Mouse (Mus musculus): ENCODE measurements around the gene Olfr1295. TPM values are rescaled to one million over a fixed set of nuclear protein-coding genes. Genes with fewer than 3 reads are reported as not detected.

The Olfr1295 gene
- not detected for total RNA-seq (2021)
- long read RNA-seq, experiment 1, result 0 reads
- long read RNA-seq, experiment 2, result 0 reads

- no peak for DNase-seq
Observed at GRCm38 (mm10) chr2:111569581-111569980, at the start of gene Olfr1295. Gene Olfr1295 (minus strand): TSS chr2:111569681.

GRCm38 (mm10) chr2:111540191-111540590, 29.3 kb downstream of the Olfr1295 start, which contains the start of gene Olfr1294:
Gene Olfr1294 (minus strand): TSS chr2:111540291.
- DNase-seq, result no peak

- DNase-seq, result no peak
Observed at GRCm38 (mm10) chr2:111524903-111525302, 44.6 kb downstream of the Olfr1295 start, which contains the start of gene Olfr1293-ps. Gene Olfr1293-ps (plus strand): TSS chr2:111525203.

GRCm38 (mm10) chr2:111517451-111517850, 52.0 kb downstream of the Olfr1295 start:
- DNase-seq, result no peak

Other genes starting within 250 kb of the Olfr1295 start
- not detected for gene Olfr1281, start 243.2 kb downstream of the Olfr1295 start, total RNA-seq (2021)
- not detected for gene Olfr1282, start 233.6 kb downstream of the Olfr1295 start, total RNA-seq (2021)
- not detected for gene Olfr1283, start 202.9 kb downstream of the Olfr1295 start, total RNA-seq (2021)
- gene Olfr1284, start 194.2 kb downstream of the Olfr1295 start, total RNA-seq (2021), result not detected
- not detected for gene Olfr1286, start 146.6 kb downstream of the Olfr1295 start, total RNA-seq (2021)
- not detected for gene Olfr1287, start 120.5 kb downstream of the Olfr1295 start, total RNA-seq (2021)
- gene Olfr1288, start 95.6 kb downstream of the Olfr1295 start, total RNA-seq (2021), result not detected
- not detected for gene Olfr1289, start 88.9 kb downstream of the Olfr1295 start, total RNA-seq (2021)
- gene Olfr1290, start 75.9 kb downstream of the Olfr1295 start, total RNA-seq (2021), result not detected
- gene Olfr1291-ps1, start 72.5 kb downstream of the Olfr1295 start, total RNA-seq (2021), result not detected
- gene Olfr1293-ps, start 44.5 kb downstream of the Olfr1295 start, total RNA-seq (2021), result not detected
- gene Olfr1294, start 29.4 kb downstream of the Olfr1295 start, total RNA-seq (2021), result not detected
- gene Olfr1297, start 56.8 kb upstream of the Olfr1295 start, total RNA-seq (2021), result not detected
- gene Olfr1298, start 79.5 kb upstream of the Olfr1295 start, total RNA-seq (2021), result not detected
- gene Olfr1299, start 91.7 kb upstream of the Olfr1295 start, total RNA-seq (2021), result not detected
- not detected for gene Olfr1301, start 181.3 kb upstream of the Olfr1295 start, total RNA-seq (2021)
- gene Olfr1302, start 207.7 kb upstream of the Olfr1295 start, total RNA-seq (2021), result not detected